Mouse (Mus musculus) embryonic stem cell, embryonic (primary cell): ENCODE data around the gene Cdk10.

Source experiments
- CTCF ChIA-PET, 4 experiments: fragments of 300-600 bp in 2 of 4; fragments of 350-600 bp in 2 of 4; sonication (Branson Sonifier 250); formaldehyde crosslinking; loops; one replicate each; lab custom pipeline; 2022; ENCODE audit warnings: inconsistent platforms in 2 of 4; lab: Charles Lee
- POLR2A ChIA-PET, 4 experiments: fragments of 300-600 bp in 2 of 4; fragments of 350-600 bp in 2 of 4; sonication (Branson Sonifier 250); formaldehyde crosslinking; loops; one replicate each; lab custom pipeline; 2022; ENCODE audit warnings: antibody characterized with exemption in 4 of 4, inconsistent platforms in 1 of 4; lab: Charles Lee

Gene Cdk10

GRCm38 (mm10) chr8:123275096-123275495, 50.5 kb downstream of the Cdk10 start:
- ChIA-PET POLR2A (interaction anchor here in 1 of 4 experiments (1.0 to 2.3 kb wide), 5 partner anchors 8 to 49 kb away, joined by 3 to 6 read pairs (median 4); partner anchors contain the start of gene Vps9d1), CTCF (interaction anchor here in 2 of 4 experiments (0.5 to 1.4 kb wide), 3 partner anchors 15 to 73 kb away, joined by 3 to 6 read pairs (median 3); no protein-coding TSS in a partner anchor)

- CTCF ChIA-PET, result interaction anchor here in 3 of 4 experiments (0.6 to 2.0 kb wide), 3 partner anchors 11 to 75 kb away, joined by 3 to 27 read pairs (median 8); no protein-coding TSS in a partner anchor
These were observed 53.8 kb downstream of the Cdk10 start for GRCm38 (mm10) chr8:123278445-123278844.

GRCm38 (mm10) chr8:123279828-123280227, 55.2 kb downstream of the Cdk10 start:
- CTCF ChIA-PET, result no interaction called here
- POLR2A ChIA-PET, result interaction anchor here in 2 of 4 experiments (1.2 to 1.6 kb wide), 2 partner anchors 10 to 29 kb away, joined by 3 read pairs; no protein-coding TSS in a partner anchor

More at GRCm38 (mm10) chr8:123278445-123278844, 53.8 kb downstream of the Cdk10 start:
- POLR2A ChIA-PET, result interaction anchor here in 1 of 4 experiments (0.8 to 1.3 kb wide), 2 partner anchors 12 to 42 kb away, joined by 3 to 5 read pairs; partner anchors contain the start of gene Spata2l

GRCm38 (mm10) chr8:123280302-123281094, 55.9 kb downstream of the Cdk10 start:
- CTCF ChIA-PET, result interaction anchor here in 2 of 4 experiments (1.3 to 1.4 kb wide), 2 partner anchors 10 kb away, joined by 5 read pairs; no protein-coding TSS in a partner anchor
- POLR2A ChIA-PET, result interaction anchor here in 2 of 4 experiments (0.6 to 1.6 kb wide), 3 partner anchors 11 to 188 kb away, joined by 3 to 4 read pairs (median 3); no protein-coding TSS in a partner anchor
